Mouse (Mus musculus) testis, adult 2 months (tissue): ENCODE data around the gene Olfr518. TPM values are rescaled to one million over a fixed set of nuclear protein-coding genes. Genes with fewer than 3 reads are reported as not detected.
A peak's percentile ranks its signal among the peaks of the same experiment; 100 is the strongest.

ENCODE experiments used
- H3K27ac ChIP-seq: fragments of 200-500 bp; 2 replicates; pipeline ENCODE4 v1.5.1; 2012; ENCODE audit warnings: low read depth, low read length; ENCODE audit not compliant: control insufficient read depth, insufficient read depth
- H3K27me3 ChIP-seq: fragments of 200-500 bp; 2 replicates; pipeline ENCODE4 v1.6.1; 2012; ENCODE audit warnings: mild to moderate bottlenecking, low read length, moderate library complexity; ENCODE audit not compliant: control insufficient read depth, insufficient read depth
- H3K36me3 ChIP-seq: fragments of 200-500 bp; 2 replicates; pipeline ENCODE4 v1.6.1; 2012; ENCODE audit warnings: mild to moderate bottlenecking, low read length; ENCODE audit not compliant: control insufficient read depth, insufficient read depth
- H3K4me1 ChIP-seq: fragments of 200-500 bp; 2 replicates; pipeline ENCODE4 v1.6.1; 2012; ENCODE audit warnings: low read length; ENCODE audit not compliant: control insufficient read depth, insufficient read depth
- H3K4me3 ChIP-seq: fragments of 200-500 bp; 2 replicates; pipeline ENCODE4 v1.5.1; 2012; ENCODE audit warnings: low read depth, mild to moderate bottlenecking, low read length, moderate library complexity, mixed read lengths; ENCODE audit not compliant: control insufficient read depth
- CTCF ChIP-seq: fragments of 200-500 bp; IDR thresholded peaks from 2 replicates; pipeline ENCODE4 v1.5.1; 2012; ENCODE audit warnings: low read depth, mild to moderate bottlenecking, inconsistent platforms, low read length, moderate library complexity; ENCODE audit not compliant: control insufficient read depth, insufficient read depth, insufficient replicate concordance
- POLR2A ChIP-seq: fragments of 200-500 bp; IDR thresholded peaks from 2 replicates; pipeline ENCODE4 v1.6.1; 2012; ENCODE audit warnings: low read depth, mild to moderate bottlenecking, inconsistent platforms, low read length, moderate library complexity; ENCODE audit not compliant: control insufficient read depth
- polyA plus RNA-seq: library from polyadenylated mRNA; depleted of rRNA; stranded (reverse); fragments of >200 nt; gene quantifications from 2 replicates; pipeline ENCODE4 v1.2.3, GENCODE M21; 2012; rRNA removed

The Olfr518 gene
- not detected in 2 replicates for polyA plus RNA-seq

- no peaks in the 10 kb centered on the region for H3K4me1 ChIP-seq
- no peak within 1 kb of the TSS for H3K27ac ChIP-seq
- H3K36me3 ChIP-seq = no peaks in the 10 kb centered on the region
- H3K27me3 ChIP-seq = no peaks in the 10 kb centered on the region
- H3K4me3 ChIP-seq = no peak within 1 kb of the TSS
- TF ChIP-seq CTCF (no peak), POLR2A (no peak)
These were observed at the start of gene Olfr518 for GRCm38 (mm10) chr7:108884906-108885305. Gene Olfr518, minus strand, starts transcription at chr7:108885006.

- Histone ChIP-seq H3K27me3 (no peaks in the 10 kb centered on the region), H3K4me1 (peaks cover 4% of the 10 kb centered on the region), H3K36me3 (no peaks in the 10 kb centered on the region), H3K27ac (peak within 1 kb of the TSS; percentile 73), H3K4me3 (peak within 1 kb of the TSS; percentile 98)
- TF ChIP-seq POLR2A (peak; percentile 74), CTCF (peak; percentile 73; the same call in 1 of the 2 replicates)
These were observed 49.3 kb upstream of the Olfr518 start, which contains the start of gene Eif3f for GRCm38 (mm10) chr7:108933794-108934731. Gene Eif3f, plus strand, starts transcription at chr7:108934417.

GRCm38 (mm10) chr7:108929726-108930393 is 45.1 kb upstream of the Olfr518 start, which contains the start of gene Nlrp10:
Gene Nlrp10, minus strand, starts transcription at chr7:108930178.
- H3K4me3 ChIP-seq = no peak within 1 kb of the TSS
- TF ChIP-seq CTCF = no peak

DNA sequence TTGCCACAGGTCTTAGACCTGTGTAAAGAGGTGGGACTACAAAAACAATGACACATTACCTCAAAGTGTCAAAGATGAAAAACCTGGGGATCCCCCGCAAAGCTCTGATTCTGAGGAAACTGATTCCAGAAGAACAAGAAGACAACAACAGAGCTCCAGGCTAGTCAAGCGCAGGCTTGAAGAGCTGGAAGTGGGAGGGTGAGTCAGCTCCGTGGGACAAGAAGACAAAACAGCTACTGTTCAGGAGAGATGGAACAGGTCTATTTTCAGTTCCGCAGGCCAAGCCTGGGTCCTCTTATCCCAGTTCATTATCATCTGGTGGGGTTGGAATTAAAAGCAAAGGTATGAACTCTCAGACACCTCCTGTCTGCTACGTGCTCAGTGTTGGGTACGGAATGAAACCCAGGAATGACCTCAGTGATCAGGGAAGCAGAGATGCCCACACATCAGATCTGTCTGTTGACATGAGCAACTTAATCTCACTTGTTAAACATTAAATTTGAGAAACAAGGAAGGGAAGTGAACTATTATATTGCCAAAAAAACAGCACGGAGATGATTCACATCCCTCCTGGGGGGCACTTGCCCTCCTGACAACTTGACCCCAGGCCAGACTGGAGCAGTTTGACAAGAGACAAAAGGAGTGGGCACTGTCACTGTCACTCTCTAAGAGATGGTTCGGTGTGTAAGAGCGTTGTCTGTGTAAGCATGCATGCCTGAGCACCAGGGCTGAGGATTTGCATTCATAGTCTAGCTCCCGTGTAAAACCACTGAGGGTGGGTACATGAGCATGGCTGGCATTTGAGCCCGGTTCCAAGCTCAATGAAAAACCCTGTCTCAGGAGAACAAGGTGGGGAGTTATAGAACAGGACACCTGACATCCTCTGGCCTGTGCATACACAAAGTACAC is 43.7 kb upstream of the Olfr518 start:
- H3K27ac ChIP-seq = no peak overlapping the region
- H3K36me3 ChIP-seq = no peaks in the 10 kb centered on the region
- H3K4me3 ChIP-seq = no peak overlapping the region
- no peaks in the 10 kb centered on the region for H3K27me3 ChIP-seq
- H3K4me1 ChIP-seq = peaks cover 3% of the 10 kb centered on the region; the same call in 1 of the 2 replicates
- TF ChIP-seq POLR2A (no peak), CTCF (no peak)

More at GRCm38 (mm10) chr7:108929726-108930393, 45.1 kb upstream of the Olfr518 start, which contains the start of gene Nlrp10:
- peaks cover 3% of the 10 kb centered on the region; the same call in 1 of the 2 replicates for H3K4me1 ChIP-seq
- no peak within 1 kb of the TSS for H3K27ac ChIP-seq
- H3K27me3 ChIP-seq = no peaks in the 10 kb centered on the region
- no peaks in the 10 kb centered on the region for H3K36me3 ChIP-seq

DNA sequence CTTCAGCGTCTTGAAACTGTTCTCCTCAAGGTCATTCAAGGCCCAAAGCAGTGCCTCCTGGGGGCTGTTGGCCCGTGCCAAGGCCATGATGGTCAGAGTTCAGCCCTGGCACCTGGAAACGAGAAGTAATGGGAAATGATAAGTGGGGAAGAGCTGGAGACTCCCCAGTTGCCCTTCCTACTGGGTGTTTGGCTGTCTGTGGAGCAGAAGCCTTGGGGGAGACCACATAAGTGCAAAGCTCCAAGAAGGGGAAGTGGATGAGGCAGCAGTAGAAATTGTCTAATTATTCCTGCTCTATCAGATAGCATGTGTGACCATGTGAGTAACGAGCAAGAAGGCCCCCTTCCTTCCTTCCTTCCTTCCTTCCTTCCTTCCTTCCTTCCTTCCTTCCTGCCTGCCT is 42.2 kb upstream of the Olfr518 start:
- Histone ChIP-seq H3K27ac (no peak overlapping the region), H3K27me3 (no peaks in the 10 kb centered on the region), H3K4me3 (no peak overlapping the region), H3K4me1 (peaks cover 3% of the 10 kb centered on the region; the same call in 1 of the 2 replicates), H3K36me3 (no peaks in the 10 kb centered on the region)
- no peak for TF ChIP-seq CTCF
- no peak for TF ChIP-seq POLR2A

- Histone ChIP-seq H3K4me1 (no peaks in the 10 kb centered on the region), H3K27me3 (no peaks in the 10 kb centered on the region), H3K36me3 (no peaks in the 10 kb centered on the region), H3K4me3 (no peak overlapping the region), H3K27ac (no peak overlapping the region)
- no peak for TF ChIP-seq POLR2A
- no peak for TF ChIP-seq CTCF
These were observed 19.2 kb upstream of the Olfr518 start for GRCm38 (mm10) chr7:108903969-108904368.
